Mouse (Mus musculus) midbrain, postnatal 0 days (tissue): ENCODE measurements around the gene Psmb1. TPM values are rescaled to one million over a fixed set of nuclear protein-coding genes. Genes with fewer than 3 reads are reported as not detected.

Experiments used
- ATAC-seq: fragments of 200-750 bp; cut with Nextera tagmentation; 2 replicates; pipeline ENCODE4 v1.8.0; 2017; ENCODE audit warnings: moderate number of reproducible peaks, mild to moderate bottlenecking, moderate TSS enrichment, moderate library complexity; ENCODE audit not compliant: low FRiP score
- DNase-seq: peaks from one replicate; pipeline ENCODE4 v3.0.0-alpha.2; 2015; ENCODE audit warnings: low spot score
- H3K27ac ChIP-seq: fragments of 300-500 bp; sonication (generic); 2 replicates; pipeline ENCODE4 v1.5.1; 2014; ENCODE audit warnings: low read depth, mild to moderate bottlenecking, low read length, mixed read lengths
- H3K27me3 ChIP-seq: fragments of 300-500 bp; sonication (generic); 2 replicates; pipeline ENCODE4 v1.6.1; 2014; ENCODE audit warnings: low read length, control low read depth, mixed read lengths; ENCODE audit not compliant: insufficient read depth
- H3K36me3 ChIP-seq: fragments of 300-500 bp; sonication (generic); 2 replicates; pipeline ENCODE4 v1.6.1; 2014; ENCODE audit warnings: low read length, control low read depth, mixed read lengths; ENCODE audit not compliant: insufficient read depth
- H3K4me1 ChIP-seq: fragments of 300-500 bp; sonication (generic); 2 replicates; pipeline ENCODE4 v1.6.1; 2014; ENCODE audit warnings: mild to moderate bottlenecking, control low read depth, antibody characterized with exemption, low read length, mixed read lengths; ENCODE audit not compliant: insufficient read depth
- H3K4me2 ChIP-seq: fragments of 300-500 bp; sonication (generic); 2 replicates; pipeline ENCODE4 v1.6.1; 2014; ENCODE audit warnings: low read depth, mild to moderate bottlenecking, low read length, mixed read lengths; ENCODE audit not compliant: poor library complexity, severe bottlenecking
- H3K4me3 ChIP-seq: fragments of 300-500 bp; sonication (generic); 2 replicates; pipeline ENCODE4 v1.5.1; 2014; ENCODE audit warnings: low read depth, mild to moderate bottlenecking, low read length, moderate library complexity
- H3K9ac ChIP-seq: fragments of 300-500 bp; sonication (generic); replicated peaks from 2 replicates; pipeline ENCODE4 v1.6.1; 2014; ENCODE audit warnings: mild to moderate bottlenecking, low read length, moderate library complexity, mixed read lengths; ENCODE audit not compliant: poor library complexity, severe bottlenecking
- H3K9me3 ChIP-seq: fragments of 300-500 bp; sonication (generic); 2 replicates; pipeline ENCODE4 v1.6.1; 2016; ENCODE audit warnings: low read length, control low read depth
- CTCF ChIP-seq: IDR thresholded peaks from 2 replicates; pipeline ENCODE4 v1.5.1; 2016; ENCODE audit warnings: antibody characterized with exemption, mild to moderate bottlenecking
- WGBS: fragments of 180-500 bp; shearing (Covaris S2); extraction: QIAGEN DNeasy Blood & Tissue Kit; methylation state at CpG from one replicate; pipeline ENCODE4 v1.1.7; 2014; 5-methylcytosine and 5-hydroxymethylcytosine counted together
- polyA plus RNA-seq: library from polyadenylated mRNA; unstranded; fragments of >200 nt; fragmentation: Nextera tagmentation; extraction: Ambion mirVana; gene quantifications from 2 replicates; pipeline ENCODE4 v1.2.1, GENCODE M21; 2015
- total RNA-seq: library from RNA; depleted of rRNA; stranded (reverse); fragments of >200 nt; gene quantifications from 2 replicates; pipeline ENCODE4 v1.2.3, GENCODE M21; 2014; rRNA removed

The Psmb1 gene
- total and polyA plus RNA-seq, 2 experiments from 2014 or later: 93.1 to 253 TPM

GRCm38 (mm10) chr17:15429451-15429850, 70.1 kb downstream of the Psmb1 start:
- no peak for TF ChIP-seq CTCF
- Histone ChIP-seq H3K27ac (no peak overlapping the region), H3K9me3 (no peaks in the 10 kb centered on the region), H3K9ac (no peak overlapping the region), H3K4me1 (no peaks in the 10 kb centered on the region), H3K4me2 (no peak overlapping the region), H3K36me3 (peaks cover 63% of the 10 kb centered on the region), H3K4me3 (no peak overlapping the region), H3K27me3 (no peaks in the 10 kb centered on the region)
- DNase-seq (no peak), ATAC-seq (no peak)
- 88% methylated on average over 6 of the region's 6 CpGs for WGBS

GRCm38 (mm10) chr17:15425931-15426330, 73.6 kb downstream of the Psmb1 start:
- H3K27me3 ChIP-seq: no peaks in the 10 kb centered on the region
- no peaks in the 10 kb centered on the region for H3K4me1 ChIP-seq
- ATAC-seq (no peak), DNase-seq (no peak)
- H3K27ac ChIP-seq: no peak overlapping the region
- H3K4me2 ChIP-seq: no peak overlapping the region
- H3K4me3 ChIP-seq: no peak overlapping the region
- no peaks in the 10 kb centered on the region for H3K9me3 ChIP-seq
- H3K9ac ChIP-seq: no peak overlapping the region
- no peak for TF ChIP-seq CTCF
- peaks cover 79% of the 10 kb centered on the region for H3K36me3 ChIP-seq
- 94% methylated on average over 3 of the region's 3 CpGs for WGBS

Other genes with a start within 250 kb of the Psmb1 start
- 20.9 and 42.7 TPM in 2 replicates for gene Dll1, start 122.9 kb downstream of the Psmb1 start, total RNA-seq
- 10.2 and 11.6 TPM in 2 replicates for gene Dll1, start 122.9 kb downstream of the Psmb1 start, polyA plus RNA-seq
- 40.6 TPM in 2 replicates for gene Fam120b, start 103.5 kb downstream of the Psmb1 start, total RNA-seq
- 35.8 and 37.0 TPM in 2 replicates for gene Fam120b, start 103.5 kb downstream of the Psmb1 start, polyA plus RNA-seq
- 43.5 and 50.4 TPM in 2 replicates for gene Tbp, start 137 bp upstream of the Psmb1 start, total RNA-seq
- gene Tbp, start 137 bp upstream of the Psmb1 start, polyA plus RNA-seq: 43.2 and 47.9 TPM in 2 replicates
- gene Pdcd2, start 27.6 kb upstream of the Psmb1 start, total RNA-seq: 48.9 and 53.6 TPM in 2 replicates
- 48.1 and 49.9 TPM in 2 replicates for gene Pdcd2, start 27.6 kb upstream of the Psmb1 start, polyA plus RNA-seq
- 0.22 and 0.94 TPM in 2 replicates for gene Prdm9, start 64.6 kb upstream of the Psmb1 start, total RNA-seq
- gene Prdm9, start 64.6 kb upstream of the Psmb1 start, polyA plus RNA-seq: 0.97 and 1.1 TPM in 2 replicates
- gene Chd1, start 205.2 kb upstream of the Psmb1 start, total RNA-seq: 12.3 and 12.9 TPM in 2 replicates
- 10.4 and 13.1 TPM in 2 replicates for gene Chd1, start 205.2 kb upstream of the Psmb1 start, polyA plus RNA-seq